Mouse (Mus musculus) kidney, embryonic 14.5 days (tissue): ENCODE results near the gene Gigyf1. TPM values are rescaled to one million over a fixed set of nuclear protein-coding genes. Genes with fewer than 3 reads are reported as not detected.

Source experiments
- ATAC-seq: fragments of 200-750 bp; cut with Nextera tagmentation; 2 replicates; pipeline ENCODE4 v1.8.0; 2017; ENCODE audit warnings: moderate number of reproducible peaks, mild to moderate bottlenecking, moderate TSS enrichment, moderate library complexity; ENCODE audit not compliant: low FRiP score, low TSS enrichment
- H3K27ac ChIP-seq: fragments of 300-500 bp; sonication (generic); 2 replicates; pipeline ENCODE4 v1.5.1; 2014; ENCODE audit warnings: low read depth, mild to moderate bottlenecking, low read length, moderate library complexity, mixed read lengths
- H3K27me3 ChIP-seq: fragments of 300-500 bp; sonication (generic); 2 replicates; pipeline ENCODE4 v1.6.1; 2014; ENCODE audit warnings: mild to moderate bottlenecking, low read length; ENCODE audit not compliant: control insufficient read depth, insufficient read depth
- H3K36me3 ChIP-seq: fragments of 300-500 bp; sonication (generic); 2 replicates; pipeline ENCODE4 v1.6.1; 2014; ENCODE audit warnings: low read length, mixed read lengths; ENCODE audit not compliant: control insufficient read depth, insufficient read depth
- H3K4me1 ChIP-seq: fragments of 300-500 bp; sonication (generic); 2 replicates; pipeline ENCODE4 v1.6.1; 2014; ENCODE audit warnings: low read length, mixed read lengths; ENCODE audit not compliant: control insufficient read depth, insufficient read depth
- H3K4me2 ChIP-seq: fragments of 300-500 bp; sonication (generic); replicated peaks from 2 replicates; pipeline ENCODE4 v1.6.1; 2014; ENCODE audit warnings: low read depth, mild to moderate bottlenecking, low read length
- H3K4me3 ChIP-seq: fragments of 300-500 bp; sonication (generic); 2 replicates; pipeline ENCODE4 v1.5.1; 2014; ENCODE audit warnings: mild to moderate bottlenecking, low read length
- H3K9ac ChIP-seq: fragments of 300-500 bp; sonication (generic); 2 replicates; pipeline ENCODE4 v1.6.1; 2014; ENCODE audit warnings: low read depth, mild to moderate bottlenecking, low read length, moderate library complexity
- H3K9me3 ChIP-seq: fragments of 300-500 bp; sonication (generic); 2 replicates; pipeline ENCODE4 v1.6.1; 2016; ENCODE audit warnings: low read length; ENCODE audit not compliant: control insufficient read depth
- WGBS: fragments of 180-500 bp; shearing (Covaris S2); extraction: QIAGEN DNeasy Blood & Tissue Kit; methylation state at CpG from one replicate; pipeline ENCODE4 v1.1.7; 2014; 5-methylcytosine and 5-hydroxymethylcytosine counted together
- polyA plus RNA-seq: library from polyadenylated mRNA; unstranded; fragments of >200 nt; fragmentation: Nextera tagmentation; extraction: Ambion mirVana; gene quantifications from 2 replicates; pipeline ENCODE4 v1.2.1, GENCODE M21; 2014

The Gigyf1 gene
- polyA plus RNA-seq, 1 experiment from 2014 or later, result 16.0 TPM

DNA sequence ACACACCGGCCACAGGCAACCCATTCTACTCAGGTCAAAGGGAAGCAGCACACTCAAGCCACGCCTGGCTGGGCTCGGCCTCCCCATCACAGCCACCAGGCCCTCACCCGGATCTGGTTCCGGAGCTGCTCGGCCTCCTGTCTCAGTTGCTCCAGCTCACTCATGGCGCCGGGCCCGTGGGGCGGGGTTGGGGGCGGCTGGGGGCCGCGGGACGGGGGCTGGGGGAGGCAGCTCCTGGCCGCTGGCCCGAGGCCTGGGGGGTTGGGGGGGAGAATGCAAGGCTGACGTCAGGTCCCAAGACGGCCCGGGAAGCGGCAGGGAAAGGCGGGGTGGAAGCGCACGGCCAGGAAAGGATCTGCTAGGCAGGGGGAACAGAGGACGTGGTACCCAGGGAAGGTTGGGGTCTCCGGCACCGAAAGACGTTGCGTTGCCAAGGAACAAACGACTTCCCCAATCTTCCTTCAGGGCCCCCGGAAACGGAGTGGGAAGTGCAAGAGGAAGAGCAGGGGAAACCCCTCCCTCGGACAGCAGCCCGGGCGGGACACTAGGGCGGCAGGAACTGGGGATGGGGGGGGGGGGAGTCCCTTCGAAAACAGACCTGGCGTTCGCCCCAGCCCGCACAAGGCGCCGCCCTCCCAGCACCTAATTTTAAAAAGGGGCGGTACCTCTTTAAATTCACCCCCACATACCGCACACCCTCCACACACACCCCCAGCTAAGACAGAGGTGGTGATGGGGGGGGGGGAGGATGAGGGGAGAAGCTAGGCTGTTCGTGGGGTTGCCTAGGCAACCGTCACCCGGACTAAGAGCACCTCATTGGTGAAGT, 12.5 kb downstream of the Gigyf1 start:
- peak; percentile 43 for ATAC-seq
- Histone ChIP-seq H3K27me3 (no peaks in the 10 kb centered on the region), H3K4me1 (peaks cover 16% of the 10 kb centered on the region), H3K27ac (peak overlapping the region; percentile 81), H3K36me3 (peaks cover 43% of the 10 kb centered on the region), H3K9me3 (no peaks in the 10 kb centered on the region), H3K4me2 (peak overlapping the region; percentile 98), H3K4me3 (peak overlapping the region; percentile 91), H3K9ac (peak overlapping the region; percentile 88)
- 1% methylated on average over 39 of the region's 46 CpGs for WGBS

GRCm38 (mm10) chr5:137531414-137532130, 13.2 kb downstream of the Gigyf1 start:
- H3K27me3 ChIP-seq, result no peaks in the 10 kb centered on the region
- H3K9me3 ChIP-seq, result no peaks in the 10 kb centered on the region
- peak overlapping the region; percentile 81 for H3K27ac ChIP-seq
- H3K4me3 ChIP-seq, result peak overlapping the region; percentile 91
- peak overlapping the region; percentile 88 for H3K9ac ChIP-seq
- H3K4me1 ChIP-seq, result peaks cover 16% of the 10 kb centered on the region
- H3K4me2 ChIP-seq, result peak overlapping the region; percentile 98
- H3K36me3 ChIP-seq, result peaks cover 36% of the 10 kb centered on the region
- under 1% methylated on average over 51 of the region's 51 CpGs for WGBS
- ATAC-seq, result peak; percentile 5; the same call in 1 of the 2 replicates

DNA sequence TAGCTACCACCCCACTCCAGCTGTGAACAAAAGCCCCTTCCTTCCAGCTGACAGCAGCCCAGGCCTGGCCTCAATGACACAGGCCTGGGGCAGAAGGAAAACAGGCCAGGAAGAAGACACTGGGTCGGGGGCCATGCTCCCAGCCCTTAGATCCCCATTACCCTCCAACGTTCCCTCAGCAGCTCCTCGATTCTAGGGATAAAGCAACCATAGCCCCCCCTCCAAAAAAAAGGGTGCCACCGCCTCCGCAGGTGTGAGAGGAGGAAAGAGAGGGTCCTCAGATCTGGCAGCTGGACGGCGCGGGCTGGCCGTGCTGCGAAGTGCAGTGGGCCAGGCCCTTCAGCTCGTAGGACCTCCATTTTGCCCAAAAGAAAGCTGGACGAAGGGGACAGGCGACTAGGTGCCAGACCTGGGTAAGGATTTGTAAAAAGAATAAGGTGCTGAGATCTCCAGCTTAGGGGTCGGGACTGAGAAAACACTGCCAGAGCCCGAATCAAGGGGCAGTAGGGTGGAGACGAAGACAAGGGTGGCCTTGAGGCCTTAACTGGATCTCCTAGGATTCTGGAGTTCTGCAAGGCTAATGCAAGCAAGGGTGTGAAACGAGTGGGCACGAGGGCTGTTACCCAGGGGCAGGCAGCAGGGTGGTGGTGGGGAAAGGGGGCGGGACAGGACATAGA, 13.9 kb downstream of the Gigyf1 start:
- WGBS, result under 1% methylated on average over 19 of the region's 19 CpGs
- ATAC-seq, result no peak
- Histone ChIP-seq H3K36me3 (peaks cover 30% of the 10 kb centered on the region), H3K4me2 (peak overlapping the region; percentile 98), H3K4me3 (peak overlapping the region; percentile 91), H3K9ac (peak overlapping the region; percentile 88), H3K27ac (peak overlapping the region; percentile 81), H3K4me1 (peaks cover 16% of the 10 kb centered on the region), H3K27me3 (no peaks in the 10 kb centered on the region), H3K9me3 (no peaks in the 10 kb centered on the region)

DNA sequence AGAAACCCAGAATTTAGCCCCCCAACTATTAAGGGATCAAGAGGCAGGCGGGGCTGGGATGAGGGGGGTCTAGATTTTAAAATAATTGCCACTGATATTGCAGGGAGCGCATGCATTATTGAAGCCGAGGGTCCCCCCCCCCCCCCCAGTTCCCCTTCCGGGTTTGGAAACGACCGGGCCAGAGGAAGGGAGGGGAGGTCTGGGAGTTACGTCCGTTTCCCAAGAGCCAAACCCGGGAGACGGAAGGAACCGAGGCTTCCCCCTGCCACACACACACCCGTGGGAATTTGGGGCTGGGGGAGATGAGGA, 14.4 kb downstream of the Gigyf1 start:
- H3K4me1 ChIP-seq, result peaks cover 16% of the 10 kb centered on the region
- H3K27ac ChIP-seq, result peak overlapping the region; percentile 81
- no peaks in the 10 kb centered on the region for H3K27me3 ChIP-seq
- peak overlapping the region; percentile 88 for H3K9ac ChIP-seq
- no peaks in the 10 kb centered on the region for H3K9me3 ChIP-seq
- ATAC-seq, result no peak
- H3K36me3 ChIP-seq, result peaks cover 25% of the 10 kb centered on the region
- H3K4me2 ChIP-seq, result peak overlapping the region; percentile 98
- H3K4me3 ChIP-seq, result peak overlapping the region; percentile 91
- WGBS, result 0% methylated on average over 12 of the region's 12 CpGs

GRCm38 (mm10) chr5:137533117-137533827, 14.9 kb downstream of the Gigyf1 start, which contains the start of the genes Epo and Gnb2:
Gene Epo (minus strand): TSS chr5:137533242.
Gene Gnb2 (minus strand): TSS chr5:137533510.
- H3K9me3 ChIP-seq, result no peaks in the 10 kb centered on the region
- H3K4me3 ChIP-seq, result peak within 1 kb of the TSS; percentile 91
- peak within 1 kb of the TSS; percentile 98 for H3K4me2 ChIP-seq
- ATAC-seq, result peak; percentile 78
- peaks cover 20% of the 10 kb centered on the region for H3K36me3 ChIP-seq
- peaks cover 16% of the 10 kb centered on the region for H3K4me1 ChIP-seq
- H3K27ac ChIP-seq, result peak within 1 kb of the TSS; percentile 81
- WGBS, result under 1% methylated on average over 40 of the region's 40 CpGs
- H3K27me3 ChIP-seq, result no peaks in the 10 kb centered on the region
- H3K9ac ChIP-seq, result peak within 1 kb of the TSS; percentile 88

DNA sequence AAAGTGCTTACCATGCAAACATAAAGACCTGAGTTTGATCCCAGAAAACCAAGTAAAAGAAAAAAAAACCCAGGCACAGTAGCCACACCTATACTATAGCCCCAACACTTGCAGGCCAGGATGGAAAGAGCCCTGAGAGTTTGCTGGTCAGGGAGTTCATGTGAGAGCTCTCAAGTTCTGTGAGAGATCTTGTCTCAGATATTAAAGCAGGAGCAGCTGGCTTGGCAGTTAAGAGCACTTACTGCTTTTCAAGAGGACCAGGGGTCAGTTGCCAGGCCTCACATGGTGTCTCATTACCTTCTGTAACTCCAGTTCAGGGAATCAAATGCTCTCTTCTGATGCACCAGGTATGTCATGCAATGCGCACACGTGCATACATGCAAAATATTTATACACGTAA, 16.4 kb downstream of the Gigyf1 start:
- peaks cover 5% of the 10 kb centered on the region for H3K36me3 ChIP-seq
- H3K27me3 ChIP-seq, result no peaks in the 10 kb centered on the region
- H3K4me2 ChIP-seq, result no peak overlapping the region
- no peak overlapping the region for H3K4me3 ChIP-seq
- peaks cover 11% of the 10 kb centered on the region for H3K4me1 ChIP-seq
- H3K9ac ChIP-seq, result no peak overlapping the region
- no peaks in the 10 kb centered on the region for H3K9me3 ChIP-seq
- 89% methylated on average over 3 of the region's 3 CpGs for WGBS
- H3K27ac ChIP-seq, result no peak overlapping the region
- ATAC-seq, result no peak

DNA sequence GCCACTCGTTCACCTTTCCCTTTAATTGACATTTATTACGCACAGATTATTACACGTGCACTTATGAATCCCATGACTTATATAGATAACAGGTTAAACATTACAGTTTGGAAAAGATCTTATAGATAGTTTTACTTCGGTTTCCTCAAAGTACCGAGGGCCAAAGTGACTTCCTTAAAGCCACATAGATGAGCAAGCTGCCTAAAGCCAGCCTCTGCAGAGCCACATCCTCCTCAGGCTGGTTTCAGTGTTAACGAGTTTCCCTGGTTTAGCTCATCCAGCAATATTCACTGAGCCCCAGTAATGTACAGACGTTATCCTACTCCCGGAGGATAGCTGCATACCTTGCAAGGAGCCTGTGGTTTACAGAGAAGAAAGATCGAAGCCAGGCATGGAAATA, 17.0 kb downstream of the Gigyf1 start:
- no peak for ATAC-seq
- Histone ChIP-seq H3K36me3 (no peaks in the 10 kb centered on the region), H3K27ac (no peak overlapping the region), H3K9me3 (no peaks in the 10 kb centered on the region), H3K4me1 (peaks cover 5% of the 10 kb centered on the region; the same call in 1 of the 2 replicates), H3K4me3 (no peak overlapping the region), H3K4me2 (no peak overlapping the region), H3K9ac (no peak overlapping the region), H3K27me3 (no peaks in the 10 kb centered on the region)
- WGBS, result 79% methylated on average over 9 of the region's 9 CpGs

- Histone ChIP-seq H3K27ac (no peak overlapping the region), H3K4me2 (no peak overlapping the region), H3K27me3 (no peaks in the 10 kb centered on the region), H3K9ac (no peak overlapping the region), H3K9me3 (no peaks in the 10 kb centered on the region), H3K4me3 (no peak overlapping the region), H3K36me3 (no peaks in the 10 kb centered on the region), H3K4me1 (0 out of 2 replicates have a peak, but pooled peaks cover 3% of the 10 kb centered on the region)
- ATAC-seq, result no peak
- WGBS, result 62% methylated on average over 4 of the region's 4 CpGs
These were observed 19.1 kb downstream of the Gigyf1 start for GRCm38 (mm10) chr5:137537461-137537860.
